Mouse (Mus musculus): ENCODE results near the gene Ddx59.

DNA sequence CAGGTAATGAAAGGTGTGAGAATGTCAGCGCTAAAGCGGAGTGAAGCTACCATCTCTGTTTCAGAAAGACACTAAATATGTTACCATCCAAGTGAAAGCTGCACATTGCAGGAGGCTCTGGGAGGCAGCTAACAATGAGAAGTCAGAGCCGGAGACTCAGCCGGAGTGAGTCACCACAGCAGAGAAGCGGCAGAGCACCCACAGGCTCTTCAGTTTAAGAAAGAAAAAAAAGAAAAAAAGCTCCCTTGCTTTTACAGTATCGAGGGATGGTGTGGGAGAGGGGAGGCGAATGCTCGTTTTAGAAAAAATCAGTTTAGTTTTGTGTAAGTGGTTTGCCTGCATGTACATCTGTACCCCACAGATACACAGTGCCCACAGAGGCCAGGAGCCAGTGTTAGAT, 13.8 kb upstream of the Ddx59 start:
- TF ChIP-seq POLR2A (IDR thresholded peaks at IDR 0.05; ENCODE audit: borderline replicate concordance, extremely low read depth, low read depth, low read length): no peak
- TF ChIP-seq CTCF (IDR thresholded peaks at IDR 0.05; ENCODE audit: insufficient read depth, low read length): no peak

Data from lung, adult 2 months (tissue).